Mouse (Mus musculus): Measurements from ENCODE around the gene Cdk5rap3. TPM values are rescaled to one million over a fixed set of nuclear protein-coding genes. Genes with fewer than 3 reads are reported as not detected.
A peak's percentile ranks its signal among the peaks of the same experiment; 100 is the strongest.

The Cdk5rap3 gene
- total RNA-seq, 1 experiment from 2014 or later, result 59.6 TPM

GRCm38 (mm10) chr11:96912682-96913081 is 3.6 kb downstream of the Cdk5rap3 start:
- no peak for ATAC-seq (replicated peaks in 1 of 2; ENCODE audit: insufficient read depth in 1 of 2, low FRiP score in 2 of 2, low TSS enrichment in 1 of 2, low read depth in 1 of 2, poor library complexity in 2 of 2, severe bottlenecking in 2 of 2)

GRCm38 (mm10) chr11:96910003-96910402 is 6.3 kb downstream of the Cdk5rap3 start:
- ATAC-seq (replicated peaks in 1 of 2; ENCODE audit: insufficient read depth in 1 of 2, low FRiP score in 2 of 2, low TSS enrichment in 1 of 2, low read depth in 1 of 2, poor library complexity in 2 of 2, severe bottlenecking in 2 of 2), result peak; percentile 84 to 92

GRCm38 (mm10) chr11:96908594-96908993 is 7.7 kb downstream of the Cdk5rap3 start:
- no peak for ATAC-seq (replicated peaks in 1 of 2; ENCODE audit: insufficient read depth in 1 of 2, low FRiP score in 2 of 2, low TSS enrichment in 1 of 2, low read depth in 1 of 2, poor library complexity in 2 of 2, severe bottlenecking in 2 of 2)

GRCm38 (mm10) chr11:96906431-96907161 is 9.7 kb downstream of the Cdk5rap3 start:
- ATAC-seq (replicated peaks in 1 of 2; ENCODE audit: insufficient read depth in 1 of 2, low FRiP score in 2 of 2, low TSS enrichment in 1 of 2, low read depth in 1 of 2, poor library complexity in 2 of 2, severe bottlenecking in 2 of 2), result no peak

DNA sequence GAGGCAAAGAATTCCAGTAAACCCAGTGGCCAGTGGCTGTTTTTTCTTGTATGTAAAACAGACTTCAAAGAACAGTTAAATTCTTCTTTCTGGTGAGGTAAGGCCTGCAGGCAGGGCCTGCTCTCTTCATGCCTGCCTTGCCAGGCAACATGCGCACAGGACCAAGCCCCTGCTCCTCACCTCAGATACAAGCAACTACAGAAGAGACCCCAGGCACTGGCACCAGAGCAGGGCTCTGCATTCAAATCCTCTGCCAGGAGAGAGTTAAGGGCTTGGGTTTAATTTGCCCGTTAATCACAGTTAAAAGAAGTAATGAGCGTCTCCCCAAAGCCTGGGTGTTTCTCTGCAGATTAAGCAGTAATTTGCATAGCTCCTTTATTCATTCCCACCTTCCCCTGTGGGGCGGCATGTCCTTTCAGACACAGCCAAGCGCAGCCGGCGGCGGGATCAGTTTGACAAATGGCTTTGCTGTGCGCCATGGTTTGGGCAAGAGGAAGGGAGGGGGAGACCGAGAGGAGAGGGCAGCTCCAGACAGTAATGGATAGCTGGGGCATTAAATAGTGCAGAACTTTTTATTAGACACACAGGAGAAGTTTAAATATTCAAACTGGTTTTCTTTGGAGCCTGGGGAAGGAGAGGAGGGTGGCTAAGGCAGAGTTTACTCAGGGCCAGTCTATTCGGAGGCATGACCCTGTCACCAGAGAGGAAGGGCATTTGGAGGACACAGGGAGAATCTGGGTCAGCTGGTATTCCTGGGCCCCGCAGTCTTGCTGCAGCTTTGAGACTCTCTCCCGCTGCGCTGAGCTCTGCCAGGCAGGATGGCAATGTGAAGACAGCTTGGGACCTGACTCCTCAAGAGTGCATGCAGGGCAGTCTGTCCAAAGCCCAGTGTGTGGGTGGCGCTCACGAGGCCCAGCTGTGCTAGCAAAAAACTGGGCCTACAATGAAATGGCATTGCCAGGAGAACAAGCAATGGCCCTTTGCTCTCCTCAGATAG is 13.4 kb downstream of the Cdk5rap3 start:
- ATAC-seq (replicated peaks in 1 of 2; ENCODE audit: insufficient read depth in 1 of 2, low FRiP score in 2 of 2, low TSS enrichment in 1 of 2, low read depth in 1 of 2, poor library complexity in 2 of 2, severe bottlenecking in 2 of 2), result no peak

- ATAC-seq (replicated peaks in 1 of 2; ENCODE audit: insufficient read depth in 1 of 2, low FRiP score in 2 of 2, low TSS enrichment in 1 of 2, low read depth in 1 of 2, poor library complexity in 2 of 2, severe bottlenecking in 2 of 2), result no peak
Measured at GRCm38 (mm10) chr11:96901332-96901731, 15.0 kb downstream of the Cdk5rap3 start.

GRCm38 (mm10) chr11:96899449-96900306 is 16.6 kb downstream of the Cdk5rap3 start:
- ATAC-seq (replicated peaks in 1 of 2; ENCODE audit: insufficient read depth in 1 of 2, low FRiP score in 2 of 2, low TSS enrichment in 1 of 2, low read depth in 1 of 2, poor library complexity in 2 of 2, severe bottlenecking in 2 of 2), result no peak

DNA sequence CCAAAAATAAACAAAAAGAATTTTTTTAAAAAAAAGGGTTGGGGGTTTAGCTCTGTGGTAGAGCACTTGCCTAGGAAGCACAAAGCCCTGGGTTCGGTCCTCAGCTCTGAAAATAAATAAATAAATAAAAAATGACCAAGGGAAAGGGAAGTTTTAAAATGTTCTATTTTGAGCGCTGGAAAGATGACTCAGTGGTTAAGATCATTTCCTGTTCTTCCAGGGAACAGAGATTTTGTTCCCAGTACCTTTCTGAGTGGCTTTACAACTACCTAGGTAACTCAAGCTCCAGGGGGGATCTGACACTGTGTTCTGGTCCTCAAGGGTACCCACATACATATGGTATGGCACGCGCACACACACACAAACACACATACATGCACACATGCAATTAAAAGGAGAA is 20.4 kb downstream of the Cdk5rap3 start:
- ATAC-seq (replicated peaks in 1 of 2; ENCODE audit: insufficient read depth in 1 of 2, low FRiP score in 2 of 2, low TSS enrichment in 1 of 2, low read depth in 1 of 2, poor library complexity in 2 of 2, severe bottlenecking in 2 of 2), result no peak

- no peak for ATAC-seq (replicated peaks in 1 of 2; ENCODE audit: insufficient read depth in 1 of 2, low FRiP score in 2 of 2, low TSS enrichment in 1 of 2, low read depth in 1 of 2, poor library complexity in 2 of 2, severe bottlenecking in 2 of 2)
Measured at GRCm38 (mm10) chr11:96893203-96893842, 23.0 kb downstream of the Cdk5rap3 start.

DNA sequence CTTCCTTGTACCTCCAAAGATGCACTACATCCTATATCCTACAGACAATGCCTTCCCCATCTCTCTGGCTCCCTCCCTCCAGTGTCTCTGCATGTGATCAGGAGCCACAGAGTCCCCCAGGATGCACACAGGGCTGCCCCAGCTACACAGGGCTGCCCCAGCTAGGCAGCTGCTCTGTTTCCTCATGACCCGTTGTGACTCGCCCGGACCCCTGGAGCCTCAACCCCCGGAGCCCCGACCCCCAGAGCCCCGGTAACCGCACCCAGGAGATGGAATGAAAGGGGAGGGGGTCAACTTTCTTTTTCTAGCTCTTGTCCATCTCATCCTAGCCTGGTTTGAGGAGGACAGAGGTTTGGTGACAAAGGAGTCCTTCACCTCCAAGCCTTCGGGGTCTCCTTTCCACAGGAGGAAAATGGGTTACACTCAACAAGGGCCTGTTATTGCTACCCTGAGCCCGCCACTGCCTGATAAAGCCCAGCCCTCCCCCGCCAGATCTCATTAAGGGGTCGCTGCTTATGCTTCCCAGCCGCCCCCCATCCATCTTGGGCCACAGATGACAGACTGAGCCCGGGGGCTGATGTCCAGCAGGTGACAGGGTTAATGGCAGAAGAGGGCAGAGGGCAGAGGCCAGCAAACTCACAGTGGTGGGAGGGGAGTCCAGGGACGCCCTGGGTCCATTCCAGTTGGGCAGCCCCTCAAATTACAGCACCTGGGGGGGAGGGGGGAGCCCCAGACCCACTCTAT is 24.3 kb downstream of the Cdk5rap3 start:
- no peak for ATAC-seq (replicated peaks in 1 of 2; ENCODE audit: insufficient read depth in 1 of 2, low FRiP score in 2 of 2, low TSS enrichment in 1 of 2, low read depth in 1 of 2, poor library complexity in 2 of 2, severe bottlenecking in 2 of 2)

DNA sequence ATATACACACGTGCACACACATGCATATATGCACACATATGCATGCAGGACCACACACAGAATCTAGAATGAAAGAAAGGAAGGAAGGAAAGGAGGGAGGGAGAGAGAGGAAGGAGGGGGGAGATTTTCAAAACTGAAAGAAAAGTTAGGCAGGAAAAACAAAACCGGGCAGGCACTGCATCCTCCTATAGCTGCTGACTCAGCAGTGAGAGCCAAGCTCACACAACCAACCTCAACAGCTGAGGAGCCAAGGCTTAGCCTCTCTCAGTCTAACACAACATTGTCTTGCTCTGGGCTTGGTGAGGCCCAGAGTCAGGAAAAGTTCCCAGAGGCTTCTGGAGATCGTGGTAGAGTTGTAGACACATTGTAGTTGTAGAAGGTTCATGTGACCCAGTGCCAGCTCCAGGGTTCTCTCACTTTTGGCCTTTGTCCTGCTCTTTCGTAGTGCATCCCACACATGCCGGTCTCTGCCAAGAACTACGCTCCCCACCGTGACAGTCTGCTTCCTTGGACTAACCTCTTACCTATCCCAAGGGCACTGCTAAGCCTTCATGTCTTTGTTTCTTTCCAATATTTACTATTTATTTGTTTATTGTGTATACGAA is 29.3 kb downstream of the Cdk5rap3 start:
- ATAC-seq (replicated peaks in 1 of 2; ENCODE audit: insufficient read depth in 1 of 2, low FRiP score in 2 of 2, low TSS enrichment in 1 of 2, low read depth in 1 of 2, poor library complexity in 2 of 2, severe bottlenecking in 2 of 2), result peak; percentile 27 to 62; a peak in 2 of 4 replicates

DNA sequence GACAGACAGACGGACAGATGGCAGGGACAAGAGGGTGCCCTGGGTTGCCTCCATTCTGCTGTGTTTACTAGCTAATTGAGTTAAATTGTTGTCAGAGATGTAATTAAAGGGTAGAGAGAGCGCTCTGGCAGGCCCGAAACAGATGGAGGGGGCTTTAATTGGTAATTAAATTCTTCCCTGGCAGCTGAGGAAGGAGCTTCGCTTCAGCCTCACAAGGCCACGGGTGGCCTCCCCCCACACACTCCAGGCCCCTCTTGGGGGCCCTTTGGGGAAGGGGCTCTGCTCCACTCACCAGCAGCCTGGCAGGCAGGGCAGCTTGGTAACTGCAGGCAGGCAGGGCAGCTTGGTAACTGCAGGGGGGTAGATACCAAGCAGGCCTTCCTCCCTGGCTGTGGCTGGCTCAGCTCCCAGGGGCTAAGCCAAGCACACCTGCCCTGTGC is 30.4 kb downstream of the Cdk5rap3 start:
- ATAC-seq (replicated peaks in 1 of 2; ENCODE audit: insufficient read depth in 1 of 2, low FRiP score in 2 of 2, low TSS enrichment in 1 of 2, low read depth in 1 of 2, poor library complexity in 2 of 2, severe bottlenecking in 2 of 2), result no peak

- ATAC-seq (replicated peaks in 1 of 2; ENCODE audit: insufficient read depth in 1 of 2, low FRiP score in 2 of 2, low TSS enrichment in 1 of 2, low read depth in 1 of 2, poor library complexity in 2 of 2, severe bottlenecking in 2 of 2), result no peak
Measured at GRCm38 (mm10) chr11:96880296-96880695, 36.0 kb downstream of the Cdk5rap3 start.

GRCm38 (mm10) chr11:96879359-96879758 is 36.9 kb downstream of the Cdk5rap3 start:
- no peak for ATAC-seq (replicated peaks in 1 of 2; ENCODE audit: insufficient read depth in 1 of 2, low FRiP score in 2 of 2, low TSS enrichment in 1 of 2, low read depth in 1 of 2, poor library complexity in 2 of 2, severe bottlenecking in 2 of 2)

DNA sequence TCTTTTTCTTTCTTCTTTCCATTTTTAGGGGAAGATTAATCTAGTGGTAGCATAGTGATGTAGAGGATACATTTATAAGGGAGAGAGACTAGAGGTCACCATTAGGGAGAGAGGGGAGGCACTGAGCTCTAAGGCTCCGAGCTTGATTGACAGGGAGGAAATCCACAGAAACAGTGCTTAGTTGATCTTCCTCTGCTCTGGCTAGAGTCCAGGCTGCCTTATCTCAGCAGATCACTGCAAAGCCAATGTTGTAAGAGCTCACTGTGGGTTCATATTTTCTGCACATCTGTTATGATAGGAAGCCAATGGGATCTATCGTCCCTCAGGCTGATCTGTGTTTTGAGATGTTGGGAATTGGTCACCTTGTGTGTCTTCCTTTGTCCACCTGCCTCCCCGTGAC is 37.6 kb downstream of the Cdk5rap3 start:
- peak; percentile 63 to 69 for ATAC-seq (replicated peaks in 1 of 2; ENCODE audit: insufficient read depth in 1 of 2, low FRiP score in 2 of 2, low TSS enrichment in 1 of 2, low read depth in 1 of 2, poor library complexity in 2 of 2, severe bottlenecking in 2 of 2)

DNA sequence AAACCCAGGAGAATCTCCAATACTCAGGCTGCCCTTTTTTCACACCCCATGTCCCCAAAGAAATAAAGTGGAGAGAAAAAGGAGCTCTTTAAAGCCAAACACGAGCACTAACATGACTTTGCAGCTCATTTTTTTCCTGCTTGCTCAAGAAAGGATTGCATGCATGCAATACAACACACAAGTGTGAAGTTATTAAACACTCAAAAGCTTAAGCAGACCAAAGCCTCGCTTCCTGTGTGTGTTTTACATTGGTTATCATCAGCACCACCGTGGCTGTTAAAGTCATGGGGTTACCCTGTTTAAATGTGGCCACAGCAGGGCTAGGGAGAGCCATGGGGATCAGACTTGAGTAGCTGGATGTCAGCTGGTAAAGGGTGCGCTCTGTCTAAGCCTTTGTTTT is 39.2 kb downstream of the Cdk5rap3 start:
- no peak for ATAC-seq (replicated peaks in 1 of 2; ENCODE audit: insufficient read depth in 1 of 2, low FRiP score in 2 of 2, low TSS enrichment in 1 of 2, low read depth in 1 of 2, poor library complexity in 2 of 2, severe bottlenecking in 2 of 2)
